Mouse (Mus musculus) thymus, adult 2 months (tissue): ENCODE results near the gene Gm3045. TPM values are rescaled to one million over a fixed set of nuclear protein-coding genes. Genes with fewer than 3 reads are reported as not detected.

ENCODE experiments used
- DNase-seq: peaks from one replicate; pipeline ENCODE4 v3.0.0; 2021
- H3K27ac ChIP-seq: fragments of 200-500 bp; 2 replicates; pipeline ENCODE4 v1.5.1; 2012; ENCODE audit warnings: low read length, control low read depth; ENCODE audit not compliant: control insufficient read depth, insufficient read depth
- H3K27me3 ChIP-seq: fragments of 200-500 bp; 2 replicates; pipeline ENCODE4 v1.6.1; 2012; ENCODE audit warnings: mild to moderate bottlenecking, low read length, moderate library complexity, mixed read lengths; ENCODE audit not compliant: control insufficient read depth, insufficient read depth
- H3K36me3 ChIP-seq: fragments of 200-500 bp; 2 replicates; pipeline ENCODE4 v1.6.1; 2012; ENCODE audit warnings: mild to moderate bottlenecking, low read length, moderate library complexity; ENCODE audit not compliant: control insufficient read depth, insufficient read depth
- H3K4me1 ChIP-seq: fragments of 200-500 bp; replicated peaks from 2 replicates; pipeline ENCODE4 v1.6.1; 2012; ENCODE audit warnings: low read length; ENCODE audit not compliant: control insufficient read depth, insufficient read depth
- H3K4me3 ChIP-seq: fragments of 200-500 bp; 2 replicates; pipeline ENCODE4 v1.5.1; 2012; ENCODE audit warnings: mild to moderate bottlenecking, low read length, control low read depth, moderate library complexity; ENCODE audit not compliant: control insufficient read depth, insufficient read depth
- CTCF ChIP-seq: fragments of 200-500 bp; IDR thresholded peaks from 2 replicates; pipeline ENCODE4 v1.5.1; 2012; ENCODE audit warnings: mild to moderate bottlenecking, control low read depth, low read length, moderate library complexity, borderline replicate concordance; ENCODE audit not compliant: control insufficient read depth, poor library complexity, insufficient read depth; ENCODE audit errors: extremely low read depth
- POLR2A ChIP-seq: fragments of 200-500 bp; IDR thresholded peaks from 2 replicates; pipeline ENCODE4 v1.6.1; 2012; ENCODE audit warnings: mild to moderate bottlenecking, low read length, control low read depth, moderate library complexity; ENCODE audit not compliant: control insufficient read depth, poor library complexity, insufficient read depth; ENCODE audit errors: extremely low read depth
- WGBS: fragments of 180-500 bp; shearing (Covaris S2); methylation state at CpG from one replicate; pipeline ENCODE4 v1.1.7; 2018; 5-methylcytosine and 5-hydroxymethylcytosine counted together
- polyA plus RNA-seq: library from polyadenylated mRNA; depleted of rRNA; stranded (reverse); fragments of >200 nt; gene quantifications from 2 replicates; pipeline ENCODE4 v1.2.3, GENCODE M21; 2012

The Gm3045 gene
- polyA plus RNA-seq, 1 experiment = not detected

GRCm38 (mm10) chr13:56468536-56468935 is 42.1 kb downstream of the Gm3045 start:
- Histone ChIP-seq H3K27me3 (no peaks in the 10 kb centered on the region), H3K36me3 (no peaks in the 10 kb centered on the region), H3K27ac (no peak overlapping the region), H3K4me1 (no peaks in the 10 kb centered on the region), H3K4me3 (no peak overlapping the region)
- TF ChIP-seq CTCF = no peak
- TF ChIP-seq POLR2A = no peak
- no peak for DNase-seq
- WGBS = 78% methylated on average over 4 of the region's 4 CpGs

- Histone ChIP-seq H3K4me3 (no peak overlapping the region), H3K4me1 (no peaks in the 10 kb centered on the region), H3K27me3 (no peaks in the 10 kb centered on the region), H3K36me3 (no peaks in the 10 kb centered on the region), H3K27ac (no peak overlapping the region)
- TF ChIP-seq POLR2A = no peak
- TF ChIP-seq CTCF = no peak
- DNase-seq = no peak
- WGBS = 84% methylated on average over 6 of the region's 6 CpGs
These were observed 44.8 kb downstream of the Gm3045 start for GRCm38 (mm10) chr13:56471211-56471610.

- no peak for DNase-seq
- TF ChIP-seq CTCF (no peak), POLR2A (no peak)
- Histone ChIP-seq H3K27me3 (no peaks in the 10 kb centered on the region), H3K4me3 (no peak overlapping the region), H3K36me3 (no peaks in the 10 kb centered on the region), H3K27ac (no peak overlapping the region), H3K4me1 (peaks cover 7% of the 10 kb centered on the region; the same call in 1 of the 2 replicates)
- 69% methylated on average over 9 of the region's 9 CpGs for WGBS
These were observed 45.6 kb downstream of the Gm3045 start for GRCm38 (mm10) chr13:56471951-56472350.

GRCm38 (mm10) chr13:56472661-56473060 is 46.3 kb downstream of the Gm3045 start:
- no peak overlapping the region for H3K4me3 ChIP-seq
- no peak for DNase-seq
- TF ChIP-seq POLR2A = no peak
- no peak for TF ChIP-seq CTCF
- 92% methylated on average over 9 of the region's 9 CpGs for WGBS
- H3K27me3 ChIP-seq = no peaks in the 10 kb centered on the region
- no peak overlapping the region for H3K27ac ChIP-seq
- H3K4me1 ChIP-seq = peaks cover 9% of the 10 kb centered on the region; the same call in 1 of the 2 replicates
- no peaks in the 10 kb centered on the region for H3K36me3 ChIP-seq

- TF ChIP-seq CTCF = peak; percentile 30; the same call in 1 of the 2 replicates
- no peak for TF ChIP-seq POLR2A
- no peaks in the 10 kb centered on the region for H3K27me3 ChIP-seq
- no peak overlapping the region for H3K4me3 ChIP-seq
- H3K27ac ChIP-seq = no peak overlapping the region
- peaks cover 12% of the 10 kb centered on the region for H3K4me1 ChIP-seq
- 25% methylated on average over 4 of the region's 4 CpGs for WGBS
- peak; percentile 53 for DNase-seq
- no peaks in the 10 kb centered on the region for H3K36me3 ChIP-seq
These were observed 49.0 kb downstream of the Gm3045 start for GRCm38 (mm10) chr13:56475363-56475762.

GRCm38 (mm10) chr13:56476790-56477189 is 50.4 kb downstream of the Gm3045 start:
- Histone ChIP-seq H3K27me3 (no peaks in the 10 kb centered on the region), H3K4me3 (no peak overlapping the region), H3K27ac (no peak overlapping the region), H3K36me3 (no peaks in the 10 kb centered on the region), H3K4me1 (peaks cover 12% of the 10 kb centered on the region)
- no peak for TF ChIP-seq POLR2A
- TF ChIP-seq CTCF = no peak
- DNase-seq = peak; percentile 71
- 8% methylated on average over 5 of the region's 5 CpGs for WGBS

- no peak for TF ChIP-seq CTCF
- no peak for TF ChIP-seq POLR2A
- Histone ChIP-seq H3K4me3 (no peak overlapping the region), H3K36me3 (no peaks in the 10 kb centered on the region), H3K4me1 (peaks cover 12% of the 10 kb centered on the region), H3K27me3 (no peaks in the 10 kb centered on the region), H3K27ac (no peak overlapping the region)
- DNase-seq = no peak
- WGBS = 4% methylated on average over 6 of the region's 6 CpGs
These were observed 50.9 kb downstream of the Gm3045 start for GRCm38 (mm10) chr13:56477271-56477670.
